8 mouse cellular contexts compared by ENCODE assay signal in the genomic region with DNA sequence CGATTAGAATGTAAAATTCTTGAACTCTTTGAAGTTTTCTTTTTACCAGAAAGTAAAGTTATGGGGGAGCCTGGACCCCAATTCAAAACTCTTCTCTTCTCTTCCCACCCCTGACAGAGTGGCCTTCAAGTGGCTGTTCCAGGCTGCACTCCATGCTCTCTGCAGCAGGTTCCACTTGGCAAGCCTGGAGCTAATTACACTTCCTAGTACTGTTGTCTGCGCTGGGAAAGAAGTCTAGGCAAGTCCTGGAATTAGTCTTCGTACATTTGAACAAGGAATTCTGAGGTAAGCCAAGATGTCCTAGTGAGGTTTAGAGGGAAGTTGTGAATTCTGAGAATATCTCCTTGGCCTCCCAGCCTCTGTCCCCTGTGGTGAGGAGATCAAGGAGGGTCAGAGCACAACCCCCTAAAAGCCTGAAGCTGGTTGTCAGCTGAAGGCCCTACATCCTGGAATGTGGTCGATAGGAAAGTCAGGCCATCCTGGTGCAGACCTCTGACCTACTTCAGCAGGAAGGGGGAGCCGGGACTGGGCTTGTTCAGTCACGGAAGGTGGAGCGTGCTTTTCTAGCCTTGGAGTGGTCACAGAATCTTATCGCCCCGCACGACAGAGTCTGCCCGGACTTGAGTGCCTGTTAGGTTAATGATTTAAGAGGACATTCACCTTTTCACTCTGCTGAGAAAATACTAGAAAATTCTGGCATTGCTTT. TPM values are rescaled to one million over a fixed set of nuclear protein-coding genes. Genes with fewer than 3 reads are reported as not detected.
DNase-seq lines count a peak whose midpoint lies in the region; ATAC-seq and TF ChIP-seq lines count a peak whose summit lies in the region.

No protein-coding gene starts in this region.

- no peaks in the 10 kb centered on the region for H3K27me3 ChIP-seq in heart, embryonic 10.5 days (ENCODE audit: insufficient read depth, poor library complexity, severe bottlenecking)
- H3K27me3 ChIP-seq in kidney, embryonic 16.5 days (ENCODE audit: insufficient read depth, low read length), result no peaks in the 10 kb centered on the region

- ATAC-seq in kidney, embryonic 16.5 days (ENCODE audit: low FRiP score, low TSS enrichment), result peak; percentile 92

- TF ChIP-seq CTCF in gastrocnemius, adult 2 months (IDR thresholded peaks at IDR 0.05), result no peak

- no peak overlapping the region; the same call in 1 of the 2 replicates for H3K9ac ChIP-seq in kidney, embryonic 16.5 days (replicated peaks; ENCODE audit: low read length)

- H3K9me3 ChIP-seq in heart, embryonic 10.5 days, result no peaks in the 10 kb centered on the region
- H3K9me3 ChIP-seq in kidney, embryonic 16.5 days (ENCODE audit: low read length), result no peaks in the 10 kb centered on the region

- peaks cover 56% of the 10 kb centered on the region for H3K4me1 ChIP-seq in heart, embryonic 10.5 days
- H3K4me1 ChIP-seq in kidney, embryonic 16.5 days (ENCODE audit: insufficient read depth, low read length), result peaks cover 42% of the 10 kb centered on the region

- 0 out of 2 replicates have a peak overlapping the region, but pooled peaks have one; percentile 15 for H3K4me2 ChIP-seq in kidney, embryonic 16.5 days (replicated peaks; ENCODE audit: low read depth, low read length)

- H3K36me3 ChIP-seq in heart, embryonic 10.5 days, result no peaks in the 10 kb centered on the region
- H3K36me3 ChIP-seq in kidney, embryonic 16.5 days (ENCODE audit: insufficient read depth, low read length), result no peaks in the 10 kb centered on the region

- WGBS in heart, embryonic 10.5 days, result 14% methylated on average over 11 of the region's 11 CpGs
- 21% methylated on average over 11 of the region's 11 CpGs for WGBS in kidney, embryonic 16.5 days

- peak overlapping the region; percentile 30 for H3K4me3 ChIP-seq in gastrocnemius, adult 2 months
- H3K4me3 ChIP-seq in heart, embryonic 10.5 days, result peak overlapping the region; percentile 19; the same call in 1 of the 2 replicates
- H3K4me3 ChIP-seq in kidney, embryonic 16.5 days (ENCODE audit: low read length), result no peak overlapping the region

- DNase-seq in gastrocnemius, adult 2 months, result no peak
- no peak for DNase-seq in gastrocnemius, postnatal 25 days
- peak; percentile 83 for DNase-seq in heart, embryonic 10.5 days (ENCODE audit: low spot score)
- peak; percentile 73 for DNase-seq in lung, postnatal 10 days
- no peak for DNase-seq in cerebellum, postnatal 10 days
- no peak for DNase-seq in left cerebral cortex, postnatal 14 days (ENCODE audit: low spot score in 2 of 2)
- no peak for DNase-seq in left cerebral cortex, postnatal 36 days (ENCODE audit: low spot score in 2 of 2)

- H3K27ac ChIP-seq in gastrocnemius, adult 2 months, result peak overlapping the region; percentile 75
- H3K27ac ChIP-seq in heart, embryonic 10.5 days, result peak overlapping the region; percentile 80
- H3K27ac ChIP-seq in kidney, embryonic 16.5 days (ENCODE audit: low read length), result peak overlapping the region; percentile 92

- intact Hi-C loops in gastrocnemius, adult 2 months (cut with DNase I), result loop anchor here (10.0 kb wide), 1 partner anchor 68 kb away; a partner anchor contains a TSS
- intact Hi-C loops in left cerebral cortex, postnatal 14 days (cut with DNase I), result loop anchor here (10.0 kb wide), 1 partner anchor 68 kb away; a partner anchor contains a TSS
- intact Hi-C loops in left cerebral cortex, postnatal 36 days (cut with DNase I), result no loop called here

RNA-seq across cellular contexts. Expression of a gene that starts 59.6 kb away (rescaled TPM):
- total RNA-seq in gastrocnemius, adult 2 months (2021), result 10 to 100 TPM; 17.7 to 25.4 TPM
- total RNA-seq in gastrocnemius, postnatal 25 days (2021), result 10 to 100 TPM; 22.4 to 25.4 TPM
- polyA plus RNA-seq in heart, embryonic 10.5 days (2016; fragmentation: Nextera tagmentation; extraction: Ambion mirVana), result 48.6 and 49.5 TPM in 2 replicates
- 39.2 and 40.0 TPM in 2 replicates for polyA plus RNA-seq in kidney, embryonic 16.5 days (2015; fragmentation: Nextera tagmentation; extraction: Ambion mirVana)
- total RNA-seq in left cerebral cortex, postnatal 14 days (2021), result 10 to 100 TPM; 50.9 to 54.8 TPM
- 10 to 100 TPM; 36.2 to 40.4 TPM for total RNA-seq in left cerebral cortex, postnatal 36 days (2021)

Comparison
In these comparisons a context has a peak if more than half of its experiments do, and no peak if none do; other contexts are left out.
1. DNase-seq: peak in heart, embryonic 10.5 days (single experiment) and lung, postnatal 10 days (single experiment); none in gastrocnemius, adult 2 months (single experiment), gastrocnemius, postnatal 25 days (single experiment), cerebellum, postnatal 10 days (0 of 2), left cerebral cortex, postnatal 14 days (0 of 2) and left cerebral cortex, postnatal 36 days (0 of 2).
2. Peak in every context shown above with its lines, with median percentiles within 50 percentile points of each other: H3K27ac ChIP-seq.